Mouse (Mus musculus) cerebellum, adult 2 months (tissue): ENCODE results near the gene Olfr1045. TPM values are rescaled to one million over a fixed set of nuclear protein-coding genes. Genes with fewer than 3 reads are reported as not detected.
"Not testable (repeated sequence)": the region's sequence is repeated elsewhere in the genome, so short reads cannot be mapped to it uniquely, and the experiment has no call there.

Experiments
- DNase-seq, 2 experiments: peaks; one replicate each; pipeline ENCODE4 v3.0.0; 2021
- H3K27ac ChIP-seq: fragments of 200-500 bp; 2 replicates; pipeline ENCODE4 v1.5.1; 2012; ENCODE audit warnings: low read length, control low read depth, inconsistent platforms; ENCODE audit not compliant: insufficient read depth
- H3K27me3 ChIP-seq: fragments of 200-500 bp; 2 replicates; pipeline ENCODE4 v1.6.1; 2012; ENCODE audit warnings: inconsistent platforms, mild to moderate bottlenecking, low read length, moderate library complexity; ENCODE audit not compliant: control insufficient read depth, insufficient read depth
- H3K4me1 ChIP-seq: fragments of 200-500 bp; 2 replicates; pipeline ENCODE4 v1.6.1; 2011; ENCODE audit warnings: low read length; ENCODE audit not compliant: control insufficient read depth, insufficient read depth
- H3K4me3 ChIP-seq: fragments of 200-500 bp; replicated peaks from 2 replicates; pipeline ENCODE3; 2011; ENCODE audit warnings: mild to moderate bottlenecking, low read depth, low read length, control low read depth; ENCODE audit not compliant: insufficient read depth
- CTCF ChIP-seq: fragments of 200-500 bp; IDR thresholded peaks from 2 replicates; pipeline ENCODE4 v1.5.1; 2011; ENCODE audit warnings: low read depth, mild to moderate bottlenecking, control low read depth, low read length, moderate library complexity, borderline replicate concordance; ENCODE audit not compliant: insufficient read depth
- POLR2A ChIP-seq: fragments of 200-500 bp; IDR thresholded peaks from 2 replicates; pipeline ENCODE4 v1.6.1; 2011; ENCODE audit warnings: low read length, control low read depth, borderline replicate concordance; ENCODE audit not compliant: insufficient read depth
- WGBS: fragments of 180-500 bp; shearing (Covaris S2); methylation state at CpG from one replicate; pipeline ENCODE4 v1.1.7; 2018; 5-methylcytosine and 5-hydroxymethylcytosine counted together
- polyA plus RNA-seq: library from polyadenylated mRNA; depleted of rRNA; stranded (reverse); fragments of >200 nt; gene quantifications from 2 replicates; pipeline ENCODE4 v1.2.3, GENCODE M21; 2012; rRNA removed

The Olfr1045 gene
- polyA plus RNA-seq, result not detected in 2 replicates

DNA sequence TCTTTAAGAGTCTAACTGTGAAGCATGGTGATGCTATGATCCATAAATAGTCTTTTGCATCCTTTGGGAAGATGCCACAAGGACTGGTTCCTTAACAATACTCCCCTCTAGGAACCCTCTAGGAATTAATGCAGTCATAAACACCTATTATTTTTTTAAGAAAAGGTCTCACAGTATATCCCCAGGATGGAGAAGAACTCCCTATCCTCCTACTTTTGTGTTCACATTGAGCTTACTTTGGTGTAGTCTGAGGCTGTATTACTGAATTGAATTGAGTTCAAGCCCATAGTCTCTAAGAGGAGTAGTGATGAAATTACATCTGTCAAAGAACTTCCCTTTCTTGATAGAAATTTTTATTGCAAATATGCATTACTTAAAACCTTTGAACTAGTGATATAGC, at the start of gene Olfr1045:
TSS of gene Olfr1045 (minus strand) at position 101 of the 400 bp plus-strand sequence.
- no peak within 1 kb of the TSS for H3K27ac ChIP-seq
- no peak for TF ChIP-seq CTCF
- TF ChIP-seq POLR2A, result no peak
- no peak for DNase-seq
- no peaks in the 10 kb centered on the region for H3K27me3 ChIP-seq
- H3K4me1 ChIP-seq, result no peaks in the 10 kb centered on the region
- no peak within 1 kb of the TSS for H3K4me3 ChIP-seq

DNA sequence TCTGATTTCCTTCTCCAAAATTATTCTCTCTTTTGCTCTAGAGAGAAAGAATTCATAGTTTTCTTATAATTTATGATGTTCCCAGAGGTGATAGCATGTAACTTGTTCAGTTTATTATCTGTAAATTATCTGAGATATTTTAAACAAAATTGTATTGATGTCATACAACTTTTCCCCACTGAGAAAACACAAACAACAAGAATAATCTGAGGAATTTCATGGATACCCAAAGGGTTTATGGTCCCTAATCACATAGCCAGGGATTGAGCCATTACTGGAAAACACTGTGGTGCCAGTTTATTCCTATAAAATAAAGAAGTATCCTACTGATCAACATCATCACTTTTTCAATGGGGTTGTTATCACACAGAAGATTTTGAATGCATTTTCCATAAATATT, 37.4 kb upstream of the Olfr1045 start, which contains the start of gene Olfr1048:
TSS of gene Olfr1048 (minus strand) at position 101 of the 400 bp plus-strand sequence.
- Histone ChIP-seq H3K4me3 (no peak within 1 kb of the TSS), H3K4me1 (no peaks in the 10 kb centered on the region), H3K27me3 (no peaks in the 10 kb centered on the region), H3K27ac (no peak within 1 kb of the TSS)
- TF ChIP-seq POLR2A (no peak), CTCF (no peak)
- DNase-seq, result no peak

DNA sequence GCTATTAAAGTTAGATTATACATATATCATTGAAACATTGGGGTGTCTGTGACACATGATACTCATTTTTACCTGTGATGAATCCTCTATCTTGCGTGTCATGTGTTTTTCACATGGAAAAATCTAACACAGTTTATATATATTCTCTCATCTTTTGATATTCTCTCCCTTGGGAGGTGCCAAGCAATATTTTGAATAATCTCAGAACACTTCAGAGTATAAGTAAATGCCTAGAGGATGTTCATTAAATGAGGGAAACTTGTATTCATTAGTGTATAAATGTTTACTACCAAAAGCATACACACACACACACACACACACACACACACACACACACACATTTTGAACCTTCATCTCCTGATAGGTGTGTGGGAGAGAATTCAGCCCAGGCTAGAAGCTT, 28.5 kb upstream of the Olfr1045 start, which contains the start of gene Olfr1047:
TSS of gene Olfr1047 (minus strand) at position 101 of the 400 bp plus-strand sequence.
- DNase-seq, result no peak
- Histone ChIP-seq H3K27me3 (no peaks in the 10 kb centered on the region), H3K4me3 (no peak within 1 kb of the TSS), H3K27ac (no peak within 1 kb of the TSS), H3K4me1 (no peaks in the 10 kb centered on the region)
- TF ChIP-seq CTCF (no peak), POLR2A (no peak)
- WGBS, result 90% methylated on average over 1 of the region's 1 CpGs

DNA sequence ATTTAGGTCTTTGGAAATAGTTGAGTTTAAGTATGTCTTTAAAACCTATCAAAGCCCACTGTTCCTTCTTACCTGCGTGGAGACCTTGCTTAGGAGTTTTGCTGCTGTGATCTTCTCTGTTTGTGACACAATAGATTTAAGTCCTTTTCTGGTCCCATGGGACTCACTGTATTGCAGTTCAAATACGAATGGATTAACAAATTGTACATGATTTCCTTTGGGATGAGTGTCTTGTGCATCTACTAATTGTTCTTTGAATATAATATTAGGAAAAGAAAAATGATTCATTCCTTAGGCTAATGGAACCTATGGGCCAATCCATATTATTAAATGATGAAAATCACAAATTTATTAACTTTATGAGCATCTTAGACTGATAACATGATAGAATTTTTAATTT, 16.4 kb upstream of the Olfr1045 start, which contains the start of gene Olfr1046:
TSS of gene Olfr1046 (minus strand) at position 101 of the 400 bp plus-strand sequence.
- 68% methylated on average over 2 of the region's 2 CpGs for WGBS
- Histone ChIP-seq H3K4me1 (no peaks in the 10 kb centered on the region), H3K27ac (no peak within 1 kb of the TSS), H3K4me3 (no peak within 1 kb of the TSS), H3K27me3 (no peaks in the 10 kb centered on the region)
- no peak for TF ChIP-seq CTCF
- TF ChIP-seq POLR2A, result no peak
- no peak for DNase-seq

DNA sequence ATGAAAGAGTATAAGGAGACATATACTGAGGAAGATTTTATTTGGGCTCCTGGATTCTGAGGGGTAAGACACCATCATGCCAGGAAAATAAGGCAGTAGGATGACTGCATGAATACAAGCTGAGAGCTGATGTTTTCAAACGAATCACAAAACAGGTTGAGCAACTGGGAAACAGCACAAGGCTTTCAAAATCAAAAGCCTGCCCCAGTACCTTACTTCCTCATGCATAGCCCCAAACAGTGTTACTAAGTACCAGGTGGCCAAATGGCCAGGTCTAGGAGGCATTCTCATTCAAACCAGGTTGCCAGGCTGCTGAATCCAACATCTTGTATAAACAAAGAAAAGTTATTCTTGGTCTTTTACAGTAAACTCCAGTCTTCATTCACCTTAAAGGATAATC, 6.9 kb downstream of the Olfr1045 start:
- Histone ChIP-seq H3K27me3 (no peaks in the 10 kb centered on the region), H3K27ac (no peak overlapping the region), H3K4me1 (no peaks in the 10 kb centered on the region), H3K4me3 (no peak overlapping the region)
- DNase-seq, result no peak
- 45% methylated on average over 1 of the region's 1 CpGs for WGBS
- TF ChIP-seq CTCF, result no peak
- TF ChIP-seq POLR2A, result no peak

DNA sequence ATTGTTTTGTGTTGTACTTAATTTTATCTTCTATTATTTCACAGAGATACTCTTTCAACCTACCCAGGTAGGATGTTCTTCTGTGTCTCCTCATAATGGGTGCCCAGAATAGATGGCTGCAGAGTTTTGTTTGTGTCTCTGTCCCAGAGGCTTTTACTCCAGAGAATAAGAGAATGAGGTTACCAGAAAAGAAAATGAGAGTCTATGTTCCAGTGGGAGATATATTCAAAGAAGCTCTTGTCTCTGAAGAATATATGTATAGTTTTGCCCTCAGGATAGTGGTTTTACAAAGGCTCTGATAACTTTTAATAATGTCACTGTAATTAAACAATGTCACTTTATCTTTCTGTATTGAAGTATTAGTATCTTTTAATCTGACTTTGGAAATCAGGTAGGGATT, 17.2 kb downstream of the Olfr1045 start, which contains the start of gene Olfr52:
TSS of gene Olfr52 (minus strand) at position 101 of the 400 bp plus-strand sequence.
- no peak for TF ChIP-seq CTCF
- no peak for TF ChIP-seq POLR2A
- Histone ChIP-seq H3K27me3 (no peaks in the 10 kb centered on the region), H3K27ac (no peak within 1 kb of the TSS), H3K4me1 (no peaks in the 10 kb centered on the region), H3K4me3 (no peak within 1 kb of the TSS)
- no peak for DNase-seq

DNA sequence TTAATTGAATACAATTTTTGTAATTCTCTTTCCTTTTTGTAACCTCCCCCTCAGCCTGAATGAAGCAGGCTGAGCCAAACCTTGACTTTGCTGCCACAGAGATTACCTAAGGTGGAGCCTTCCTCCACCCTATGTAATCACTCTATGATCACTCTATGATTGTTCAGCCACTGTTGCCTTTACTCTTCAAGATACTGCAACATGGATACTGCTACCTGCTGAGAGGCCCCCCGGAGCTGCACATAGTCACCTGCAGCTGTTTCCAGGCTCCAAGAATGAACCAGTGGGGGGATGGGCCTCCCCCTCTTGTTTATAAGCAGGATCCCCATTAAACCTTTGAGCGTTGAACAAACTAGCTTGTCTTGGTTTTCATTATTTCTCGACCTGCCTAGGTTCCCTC, 22.9 kb downstream of the Olfr1045 start:
- TF ChIP-seq POLR2A (no peak), CTCF (no peak)
- no peaks in the 10 kb centered on the region for H3K27me3 ChIP-seq
- no peak for DNase-seq
- no peak overlapping the region for H3K27ac ChIP-seq
- no peaks in the 10 kb centered on the region for H3K4me1 ChIP-seq
- H3K4me3 ChIP-seq, result no peak overlapping the region
- 73% methylated on average over 3 of the region's 3 CpGs for WGBS

DNA sequence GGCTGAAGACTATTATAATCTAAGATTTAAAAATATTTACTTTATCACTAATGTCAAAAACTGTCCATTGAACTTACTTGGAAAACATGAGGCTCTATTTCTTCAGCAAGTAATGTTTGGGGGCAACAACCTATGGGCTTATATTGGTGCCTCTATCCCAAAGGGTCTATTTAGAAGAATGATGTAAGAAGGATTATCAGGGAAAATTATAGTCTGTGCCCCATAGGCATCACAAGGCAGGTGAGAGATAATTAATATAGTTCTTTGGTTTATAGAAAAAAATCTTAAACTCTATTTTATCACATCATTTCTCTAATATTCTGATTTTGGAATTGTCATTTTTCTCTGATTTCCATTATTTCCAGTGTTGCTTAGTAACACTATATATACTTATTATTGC, 25.1 kb downstream of the Olfr1045 start, which contains the start of gene Olfr1044:
TSS of gene Olfr1044 (minus strand) at position 101 of the 400 bp plus-strand sequence.
- H3K4me3 ChIP-seq, result no peak within 1 kb of the TSS
- no peaks in the 10 kb centered on the region for H3K4me1 ChIP-seq
- no peak for DNase-seq
- H3K27me3 ChIP-seq, result no peaks in the 10 kb centered on the region
- TF ChIP-seq POLR2A (no peak), CTCF (no peak)
- H3K27ac ChIP-seq, result no peak within 1 kb of the TSS

DNA sequence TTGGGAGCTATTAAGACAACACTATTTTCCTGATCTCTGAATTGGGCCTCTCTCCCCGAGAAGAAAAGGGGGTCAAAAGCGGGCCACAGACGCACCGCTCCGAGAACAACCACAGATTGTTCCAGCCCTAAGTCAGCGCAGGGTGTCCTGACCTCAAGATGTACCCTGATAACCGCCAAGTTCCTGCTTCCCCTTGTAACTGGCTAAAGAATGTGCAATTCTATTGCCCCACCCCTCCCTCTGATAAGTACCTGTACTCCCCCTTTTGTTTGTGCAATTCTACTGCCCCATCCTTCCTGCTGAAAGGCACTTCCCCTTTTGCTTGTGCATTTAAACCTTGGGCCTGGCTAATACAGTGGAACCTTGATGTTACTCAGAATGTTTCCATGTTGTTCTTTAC, 27.4 kb downstream of the Olfr1045 start:
- H3K27ac ChIP-seq, H3K27me3 ChIP-seq, H3K4me3 ChIP-seq, H3K4me1 ChIP-seq, DNase-seq: not testable (repeated sequence)
- 89% methylated on average over 7 of the region's 7 CpGs for WGBS
